Mouse (Mus musculus): ENCODE measurements around the gene Pbld2.

Gene Pbld2

GRCm38 (mm10) chr10:63023749-63024579 is at the start of gene Pbld2, which contains the start of gene Hnrnph3:
Gene Pbld2 (plus strand): TSS chr10:63024315.
Gene Hnrnph3 (minus strand): TSS chr10:63024217.
- DNase-seq (ENCODE audit: low spot score): peak; percentile 99

GRCm38 (mm10) chr10:62979667-62980038 is 44.5 kb upstream of the Pbld2 start:
- no peak for DNase-seq (ENCODE audit: low spot score)

GRCm38 (mm10) chr10:62980039-62980954 is 43.8 kb upstream of the Pbld2 start, which contains the start of gene Rufy2:
Gene Rufy2 (plus strand): TSS chr10:62980223.
- DNase-seq (ENCODE audit: low spot score): peak; percentile 89

- no peak for DNase-seq (ENCODE audit: low spot score)
Measured at GRCm38 (mm10) chr10:62984072-62984471, 40.0 kb upstream of the Pbld2 start.

- no peak for DNase-seq (ENCODE audit: low spot score)
Measured at GRCm38 (mm10) chr10:62984495-62984894, 39.6 kb upstream of the Pbld2 start.

- no peak for DNase-seq (ENCODE audit: low spot score)
Measured at GRCm38 (mm10) chr10:62987341-62987740, 36.8 kb upstream of the Pbld2 start.

GRCm38 (mm10) chr10:62990636-62991035 is 33.5 kb upstream of the Pbld2 start:
- DNase-seq (ENCODE audit: low spot score): no peak

GRCm38 (mm10) chr10:62993991-62994390 is 30.1 kb upstream of the Pbld2 start:
- DNase-seq (ENCODE audit: low spot score): peak; percentile 15

- no peak for DNase-seq (ENCODE audit: low spot score)
Measured at GRCm38 (mm10) chr10:63000584-63000983, 23.5 kb upstream of the Pbld2 start.

- DNase-seq (ENCODE audit: low spot score): no peak
Measured at GRCm38 (mm10) chr10:63003252-63003651, 20.9 kb upstream of the Pbld2 start.

GRCm38 (mm10) chr10:63004556-63004955 is 19.6 kb upstream of the Pbld2 start:
- no peak for DNase-seq (ENCODE audit: low spot score)

- no peak for DNase-seq (ENCODE audit: low spot score)
Measured at GRCm38 (mm10) chr10:63008193-63008592, 15.9 kb upstream of the Pbld2 start.

- no peak for DNase-seq (ENCODE audit: low spot score)
Measured at GRCm38 (mm10) chr10:63010268-63010667, 13.8 kb upstream of the Pbld2 start.

- no peak for DNase-seq (ENCODE audit: low spot score)
Measured at GRCm38 (mm10) chr10:63011556-63011955, 12.6 kb upstream of the Pbld2 start.

- no peak for DNase-seq (ENCODE audit: low spot score)
Measured at GRCm38 (mm10) chr10:63013476-63013875, 10.6 kb upstream of the Pbld2 start.

- no peak for DNase-seq (ENCODE audit: low spot score)
Measured at GRCm38 (mm10) chr10:63014168-63014567, 9.9 kb upstream of the Pbld2 start.

GRCm38 (mm10) chr10:63019304-63019703 is 4.8 kb upstream of the Pbld2 start:
- DNase-seq (ENCODE audit: low spot score): no peak

- no peak for DNase-seq (ENCODE audit: low spot score)
Measured at GRCm38 (mm10) chr10:63021702-63022101, 2.4 kb upstream of the Pbld2 start.

GRCm38 (mm10) chr10:63022541-63023120 is 1.5 kb upstream of the Pbld2 start:
- DNase-seq (ENCODE audit: low spot score): no peak

- peak; percentile 74 for DNase-seq (ENCODE audit: low spot score)
Measured at GRCm38 (mm10) chr10:63023121-63023748, 880 bp upstream of the Pbld2 start.

- DNase-seq (ENCODE audit: low spot score): peak; percentile 82
Measured at GRCm38 (mm10) chr10:63024580-63024910, 430 bp downstream of the Pbld2 start.

GRCm38 (mm10) chr10:63025016-63025415 is 901 bp downstream of the Pbld2 start:
- no peak for DNase-seq (ENCODE audit: low spot score)
